Mouse (Mus musculus) activated CD4-positive, CD25-positive, alpha-beta regulatory T cell, adult 4 months (primary cell): ENCODE results near the gene Crip2. TPM values are rescaled to one million over a fixed set of nuclear protein-coding genes. Genes with fewer than 3 reads are reported as not detected.

Experiments used
- ATAC-seq: one replicate; pipeline ENCODE4 v1.8.0; 2017
- polyA plus RNA-seq, 2 experiments: library from polyadenylated mRNA; unstranded; fragments of 100-300 nt; shearing (Covaris generic); gene quantifications; one replicate each; pipeline ENCODE4 v1.2.1; 2017

Crip2 gene
- polyA plus RNA-seq, 2 experiments from 2014 or later: 4.5 to 5.6 TPM

GRCm38 (mm10) chr12:113148381-113149035 is 8.5 kb downstream of the Crip2 start:
- no peak for ATAC-seq

DNA sequence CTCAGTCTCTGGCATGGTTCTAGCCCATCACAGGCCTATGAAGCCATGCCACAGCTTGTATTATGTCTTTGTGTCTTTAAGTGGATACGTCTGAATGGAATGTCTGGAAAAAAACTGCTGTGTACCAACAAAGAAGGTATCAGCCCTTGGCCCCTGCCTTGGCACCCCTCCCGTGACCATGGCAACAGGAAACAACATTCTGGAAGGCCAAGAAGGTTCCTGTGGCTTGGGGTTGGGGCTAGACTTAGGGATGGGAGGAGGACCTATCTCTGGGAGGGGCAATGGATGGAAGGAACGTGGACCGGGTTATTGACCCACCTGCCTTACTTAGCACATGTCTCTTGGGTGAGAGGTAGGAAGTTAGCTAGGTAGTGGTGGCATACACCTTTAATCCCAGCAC is 9.3 kb downstream of the Crip2 start:
- ATAC-seq: no peak

- ATAC-seq: no peak
Measured at GRCm38 (mm10) chr12:113149896-113150295, 9.9 kb downstream of the Crip2 start.

GRCm38 (mm10) chr12:113150591-113150990 is 10.6 kb downstream of the Crip2 start:
- no peak for ATAC-seq

- no peak for ATAC-seq
Measured at GRCm38 (mm10) chr12:113151046-113151445, 11.0 kb downstream of the Crip2 start.

DNA sequence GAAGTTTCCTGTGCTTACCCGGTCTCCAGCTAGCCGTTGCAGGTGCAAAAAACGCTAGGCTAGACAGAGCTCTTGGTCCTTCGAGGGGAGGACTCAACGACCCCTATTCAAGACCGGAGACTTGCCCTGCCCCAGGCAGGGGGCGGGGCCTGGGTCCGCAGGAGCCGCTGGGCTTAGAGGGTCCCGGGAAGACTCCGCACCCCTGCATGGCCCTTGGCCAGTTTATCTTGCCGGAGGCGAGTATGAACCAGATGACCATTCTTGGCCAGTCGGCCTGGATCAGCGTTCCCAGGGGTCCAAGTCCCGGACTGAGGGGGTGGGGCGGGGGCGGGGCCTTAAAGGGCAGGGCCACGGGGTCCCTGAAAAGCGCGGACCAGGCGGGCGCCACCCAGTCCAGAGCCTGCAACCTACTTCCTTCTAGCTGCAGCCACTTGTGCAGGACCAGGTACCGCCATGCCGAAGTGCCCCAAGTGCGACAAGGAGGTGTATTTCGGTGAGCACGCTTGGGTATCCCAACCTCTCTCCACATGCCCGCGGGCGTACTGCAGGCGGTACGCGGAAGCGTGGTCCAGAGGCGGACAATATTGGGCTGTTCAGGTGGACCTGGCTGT is 11.7 kb downstream of the Crip2 start:
- no peak for ATAC-seq

GRCm38 (mm10) chr12:113152272-113152661 is 12.2 kb downstream of the Crip2 start:
- ATAC-seq: peak; percentile 15

DNA sequence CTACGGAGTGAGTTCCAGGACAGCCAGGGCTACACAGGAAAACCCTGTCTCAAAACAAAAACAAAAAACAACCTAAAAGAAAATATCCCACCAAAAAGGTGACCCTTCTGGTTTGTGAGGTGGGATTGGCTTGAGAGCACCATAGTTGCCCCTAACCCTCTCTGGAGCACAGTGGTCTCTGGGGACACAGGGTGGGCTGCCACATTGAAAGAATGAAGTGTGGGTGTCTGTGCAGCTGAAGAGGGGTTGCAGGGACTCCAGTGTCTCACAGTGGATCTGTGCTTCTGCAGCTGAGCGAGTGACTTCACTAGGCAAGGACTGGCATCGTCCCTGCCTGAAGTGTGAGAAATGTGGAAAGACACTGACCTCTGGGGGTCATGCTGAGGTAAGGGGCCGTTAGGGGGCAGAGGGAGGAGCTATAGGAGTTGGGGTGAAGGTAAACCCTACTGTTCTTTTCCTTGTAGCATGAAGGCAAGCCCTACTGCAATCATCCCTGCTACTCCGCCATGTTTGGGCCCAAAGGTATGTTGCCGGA is 13.0 kb downstream of the Crip2 start:
- no peak for ATAC-seq

GRCm38 (mm10) chr12:113153971-113154370 is 13.9 kb downstream of the Crip2 start:
- ATAC-seq: no peak

DNA sequence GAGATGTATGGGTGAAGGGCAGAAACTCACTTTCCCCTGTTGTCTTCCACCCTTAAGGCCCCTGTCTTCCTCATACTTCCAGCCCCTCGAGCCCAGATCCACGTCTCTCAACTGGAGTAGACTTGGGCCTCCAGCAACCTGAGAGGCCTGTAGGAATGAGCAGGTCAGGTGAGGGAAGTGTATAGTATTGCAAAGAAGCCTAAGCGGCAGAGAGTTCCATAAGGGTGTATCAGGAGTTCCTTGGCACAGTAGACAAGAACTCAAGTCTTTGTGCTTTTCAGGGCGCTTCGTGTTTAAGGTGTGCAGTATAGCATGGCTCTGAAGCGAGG is 14.7 kb downstream of the Crip2 start:
- no peak for ATAC-seq

GRCm38 (mm10) chr12:113155076-113155771 is 15.2 kb downstream of the Crip2 start:
- ATAC-seq: peak; percentile 4

DNA sequence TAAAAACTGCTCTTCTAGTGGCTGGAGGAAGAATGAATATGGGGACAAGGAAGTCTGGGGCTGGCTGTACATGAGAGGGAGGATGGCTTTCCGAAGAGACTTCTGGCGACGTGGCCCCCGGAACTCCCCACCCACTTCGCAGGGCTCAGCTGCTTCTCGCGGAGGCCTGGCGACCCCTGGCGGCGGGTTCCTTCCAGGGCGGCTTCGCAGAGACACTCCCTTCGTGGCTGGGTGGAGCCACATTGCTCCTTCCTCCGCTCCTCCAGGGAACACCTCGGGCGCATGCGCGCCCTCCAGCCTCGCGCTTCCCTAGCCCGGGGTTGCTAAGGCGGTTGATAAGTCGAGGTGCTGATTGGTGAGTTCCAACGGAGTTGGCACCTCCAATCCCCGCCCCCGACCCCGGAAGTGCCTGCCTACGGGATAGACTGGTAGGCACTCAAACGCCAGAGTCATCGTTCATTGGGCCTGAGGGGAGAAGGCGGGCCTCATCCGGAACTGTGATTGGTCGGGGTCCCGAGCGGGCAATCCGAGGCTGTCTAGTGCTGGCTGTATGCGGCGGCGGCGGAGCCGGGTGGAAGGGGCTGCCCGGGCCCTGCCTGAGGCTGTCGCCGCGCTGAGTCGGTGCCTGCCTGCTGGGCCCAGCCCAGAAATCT is 16.0 kb downstream of the Crip2 start, which contains the start of gene Tedc1:
Gene Tedc1 (plus strand): TSS at position 535 of the 653 bp plus-strand sequence.
- peak; percentile 82 for ATAC-seq

- no peak for ATAC-seq
Measured at GRCm38 (mm10) chr12:113156540-113156929, 16.5 kb downstream of the Crip2 start.

DNA sequence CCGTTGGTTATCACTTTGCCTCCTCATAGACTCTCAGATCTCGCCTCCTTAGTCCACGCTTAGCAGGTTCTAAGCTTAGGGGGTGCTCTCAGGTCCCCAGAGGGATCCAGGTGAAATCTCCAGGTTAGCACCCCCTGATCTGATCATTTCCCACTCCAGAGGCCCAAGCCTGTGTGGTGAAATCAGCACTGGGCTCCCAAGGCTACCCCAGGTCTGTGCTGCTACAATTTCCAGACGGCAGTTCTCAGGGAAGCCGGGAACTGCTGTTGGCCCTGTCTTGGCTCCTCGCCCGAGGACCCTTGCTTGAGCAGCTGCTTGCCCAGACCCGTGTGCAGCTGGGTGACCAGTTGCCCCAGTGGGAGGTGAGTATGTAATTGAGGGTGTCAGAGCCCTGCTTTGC is 17.0 kb downstream of the Crip2 start:
- no peak for ATAC-seq

GRCm38 (mm10) chr12:113157521-113157920 is 17.5 kb downstream of the Crip2 start:
- no peak for ATAC-seq

DNA sequence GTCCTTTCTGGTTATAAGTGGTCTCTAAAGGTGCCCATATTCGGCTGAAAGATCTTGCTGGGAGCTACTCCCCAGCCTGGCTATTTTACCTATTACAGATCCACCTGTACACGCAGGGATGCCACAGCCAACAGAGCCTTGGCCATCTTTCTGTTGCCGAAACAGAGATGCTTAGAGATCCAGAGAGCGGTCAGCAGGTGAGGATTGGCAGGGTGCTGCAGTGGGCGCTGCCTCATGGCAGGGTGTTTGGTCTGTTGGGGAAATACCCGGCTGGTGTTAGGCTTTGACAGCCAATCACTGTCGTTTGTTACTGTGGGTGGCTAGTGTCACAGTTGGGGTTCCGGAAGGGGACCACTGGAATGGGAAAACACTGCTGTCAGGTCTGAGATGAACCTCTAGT is 17.9 kb downstream of the Crip2 start:
- no peak for ATAC-seq

DNA sequence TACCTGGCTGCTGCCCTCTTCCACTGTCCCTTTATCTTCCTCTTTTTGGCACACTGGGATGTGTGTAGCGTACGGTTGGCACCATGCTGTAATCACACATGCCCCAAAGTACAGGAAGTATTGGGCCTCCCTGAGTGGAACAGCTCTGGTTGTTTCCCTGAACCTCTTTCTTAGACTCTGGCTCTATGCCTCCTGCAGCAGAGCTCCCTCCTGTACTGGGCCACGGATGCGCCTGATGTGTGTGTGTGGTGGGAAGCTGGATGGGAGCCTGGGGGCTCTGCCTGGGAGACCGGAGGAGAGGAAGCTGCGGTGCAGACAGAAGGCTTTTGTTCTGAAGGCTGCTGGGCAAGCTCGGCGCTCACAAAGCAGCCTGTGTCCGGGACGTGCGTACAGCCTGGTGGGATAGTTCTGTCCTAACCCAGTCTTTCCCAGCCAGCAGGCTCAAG is 23.5 kb downstream of the Crip2 start:
- ATAC-seq: no peak

- ATAC-seq: peak; percentile 93
Measured at GRCm38 (mm10) chr12:113168031-113168536, 28.0 kb downstream of the Crip2 start.

GRCm38 (mm10) chr12:113176960-113177725 is 37.1 kb downstream of the Crip2 start:
- no peak for ATAC-seq

DNA sequence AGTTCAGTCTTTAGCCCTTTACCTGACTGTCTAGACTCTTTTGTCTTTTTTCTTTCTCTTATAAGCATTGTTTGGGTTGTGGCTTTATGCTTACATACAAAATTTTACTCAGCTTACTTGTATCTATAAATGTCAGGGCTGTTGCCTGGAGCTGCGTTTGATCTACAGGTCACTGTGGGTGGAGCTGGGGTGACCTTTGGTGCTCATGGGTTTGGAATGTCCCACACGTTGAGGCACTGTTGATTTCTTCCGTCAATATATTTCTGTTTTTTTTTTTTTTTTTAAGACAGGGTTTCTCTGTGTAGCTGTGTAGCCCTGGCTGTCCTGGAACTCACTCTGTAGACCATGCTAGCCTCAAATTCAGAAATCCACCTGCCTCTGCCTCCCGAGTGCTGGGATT is 41.0 kb downstream of the Crip2 start:
- no peak for ATAC-seq

- ATAC-seq: no peak
Measured at GRCm38 (mm10) chr12:113184945-113185344, 44.9 kb downstream of the Crip2 start.
